Mouse (Mus musculus): ENCODE data around the gene Nemp2. TPM values are rescaled to one million over a fixed set of nuclear protein-coding genes. Genes with fewer than 3 reads are reported as not detected.

Nemp2 gene
- total and polyA plus RNA-seq, 3 experiments: 2.8 to 4.6 TPM; not detected in 1

DNA sequence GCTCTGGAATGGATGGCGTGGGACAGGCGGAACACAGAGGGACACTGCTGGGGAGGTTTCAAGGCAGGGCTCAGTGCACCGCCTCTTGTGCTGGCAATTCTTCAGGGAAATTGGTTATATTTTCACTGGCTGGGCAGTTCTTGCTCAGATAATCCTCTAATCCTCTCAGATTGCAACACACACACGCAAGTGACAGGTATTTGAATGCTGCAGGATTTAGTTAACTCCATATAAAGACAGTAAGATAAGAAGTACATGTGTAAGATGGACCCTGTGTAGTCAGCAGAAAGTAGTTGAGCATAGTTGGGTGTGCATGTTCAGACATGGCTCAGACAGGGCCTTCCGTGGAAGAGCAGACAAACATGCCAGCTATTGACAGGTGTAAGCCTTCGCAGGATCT, 3.7 kb downstream of the Nemp2 start:
- H3K79me2 ChIP-seq (ENCODE audit: control insufficient read depth, insufficient read depth, low read length, poor library complexity): peaks cover 4% of the 10 kb centered on the region; the same call in 1 of the 2 replicates
- H3K9me3 ChIP-seq (replicated peaks; ENCODE audit: insufficient read depth, low read length): no peaks in the 10 kb centered on the region
- H3K4me3 ChIP-seq (ENCODE audit: control insufficient read depth in 1 of 2, insufficient read depth in 1 of 2, low read depth in 2 of 2, low read length in 2 of 2): no peak overlapping the region
- peaks cover 0 to 7% of the 10 kb centered on the region in 2 experiments; a peak in 2 of 4 replicates for H3K36me3 ChIP-seq (ENCODE audit: control insufficient read depth in 1 of 2, insufficient read depth in 2 of 2, low read length in 2 of 2)
- no peak for TF ChIP-seq GABPA (IDR thresholded peaks at IDR 0.05; ENCODE audit: low read depth, low read length)
- TF ChIP-seq MYC (IDR thresholded peaks at IDR 0.05; ENCODE audit: low read depth, low read length): no peak
- no peak for TF ChIP-seq EP300 (IDR thresholded peaks at IDR 0.05; ENCODE audit: low read depth in 1 of 2, low read length in 2 of 2)
- TF ChIP-seq POLR2AphosphoS5 (IDR thresholded peaks at IDR 0.05; ENCODE audit: borderline replicate concordance, low read depth, low read length): no peak
- no peak for TF ChIP-seq NRF1 (IDR thresholded peaks at IDR 0.05; ENCODE audit: insufficient read depth, low read depth, low read length, poor library complexity, severe bottlenecking)
- TF ChIP-seq MYB (IDR thresholded peaks at IDR 0.05; ENCODE audit: low read depth, low read length): no peak
- no peak for TF ChIP-seq USF1 (IDR thresholded peaks at IDR 0.05; ENCODE audit: low read depth, low read length)
- TF ChIP-seq UBTF (IDR thresholded peaks at IDR 0.05; ENCODE audit: borderline replicate concordance, insufficient read depth, low read depth, low read length): no peak
- no peak for TF ChIP-seq ZNF384 (IDR thresholded peaks at IDR 0.05; ENCODE audit: low read depth, low read length)
- no peak for TF ChIP-seq TBP (IDR thresholded peaks at IDR 0.05; ENCODE audit: low read depth, low read length)
- TF ChIP-seq RAD21 (IDR thresholded peaks at IDR 0.05; ENCODE audit: low read depth, low read length): no peak
- TF ChIP-seq ZKSCAN1 (IDR thresholded peaks at IDR 0.05; ENCODE audit: low read depth, low read length): no peak
- no peak for TF ChIP-seq JUND (IDR thresholded peaks at IDR 0.05; ENCODE audit: low read depth, low read length)
- no peaks in the 10 kb centered on the region for H3K4me1 ChIP-seq (ENCODE audit: control insufficient read depth in 1 of 2, insufficient read depth in 2 of 2, low read length in 2 of 2)
- no peaks in the 10 kb centered on the region for H3K27me3 ChIP-seq (ENCODE audit: control insufficient read depth in 1 of 2, insufficient read depth in 2 of 2, low read length in 2 of 2)
- no peak overlapping the region for H3K27ac ChIP-seq (ENCODE audit: control insufficient read depth, low read depth, low read length)
- H3K9ac ChIP-seq (ENCODE audit: control insufficient read depth, low read depth, low read length, poor library complexity, severe bottlenecking): no peak overlapping the region
- no peak for DNase-seq (ENCODE audit: low read depth, low spot score)

DNA sequence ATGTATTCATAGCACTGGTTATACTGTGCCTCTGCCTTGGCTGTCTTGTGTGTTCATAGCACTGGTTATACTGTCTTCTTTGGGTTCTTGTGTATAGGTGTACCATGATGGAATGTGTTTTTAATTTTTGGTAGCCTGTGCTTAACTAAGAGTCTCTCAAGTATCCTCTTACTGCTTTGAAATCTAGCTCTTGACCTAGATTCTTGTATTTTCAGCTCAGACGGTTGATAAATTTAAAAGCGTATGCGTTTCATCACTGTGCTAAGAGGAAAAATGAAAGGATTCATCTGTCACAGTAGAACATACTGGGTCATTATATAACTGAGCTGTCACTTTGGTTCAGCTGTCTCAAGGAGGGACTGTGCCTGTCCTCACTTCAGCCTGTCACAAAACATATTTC, 5.4 kb downstream of the Nemp2 start:
- no peak overlapping the region for H3K4me3 ChIP-seq (ENCODE audit: control insufficient read depth in 1 of 2, insufficient read depth in 1 of 2, low read depth in 2 of 2, low read length in 2 of 2)
- no peak for DNase-seq (ENCODE audit: low read depth, low spot score)
- no peaks in the 10 kb centered on the region for H3K79me2 ChIP-seq (ENCODE audit: control insufficient read depth, insufficient read depth, low read length, poor library complexity)
- TF ChIP-seq MXI1 (IDR thresholded peaks at IDR 0.05; ENCODE audit: low read depth, low read length) (no peak), ZC3H11A (IDR thresholded peaks at IDR 0.05; ENCODE audit: low read depth, low read length) (no peak), CHD2 (IDR thresholded peaks at IDR 0.05; ENCODE audit: low read length) (no peak), ZMIZ1 (IDR thresholded peaks at IDR 0.05; ENCODE audit: low read depth, low read length) (no peak), MAFK (IDR thresholded peaks at IDR 0.05; ENCODE audit: borderline replicate concordance, low read depth, low read length) (no peak), ZKSCAN1 (IDR thresholded peaks at IDR 0.05; ENCODE audit: low read depth, low read length) (no peak)
- H3K36me3 ChIP-seq (ENCODE audit: control insufficient read depth in 1 of 2, insufficient read depth in 2 of 2, low read length in 2 of 2): peaks cover 0 to 18% of the 10 kb centered on the region in 2 experiments; a peak in 2 of 4 replicates
- H3K27me3 ChIP-seq (ENCODE audit: control insufficient read depth in 1 of 2, insufficient read depth in 2 of 2, low read length in 2 of 2): no peaks in the 10 kb centered on the region
- peaks cover 4 to 10% of the 10 kb centered on the region in 2 experiments for H3K4me1 ChIP-seq (ENCODE audit: control insufficient read depth in 1 of 2, insufficient read depth in 2 of 2, low read length in 2 of 2)
- no peak overlapping the region for H3K9ac ChIP-seq (ENCODE audit: control insufficient read depth, low read depth, low read length, poor library complexity, severe bottlenecking)
- no peak overlapping the region for H3K27ac ChIP-seq (ENCODE audit: control insufficient read depth, low read depth, low read length)
- no peaks in the 10 kb centered on the region for H3K9me3 ChIP-seq (replicated peaks; ENCODE audit: insufficient read depth, low read length)

All from MEL (cell line).